Mouse (Mus musculus) stomach, embryonic 14.5 days (tissue): ENCODE measurements around the gene Zfp607a. TPM values are rescaled to one million over a fixed set of nuclear protein-coding genes. Genes with fewer than 3 reads are reported as not detected.

ENCODE experiments used
- ATAC-seq: fragments of 200-750 bp; cut with Nextera tagmentation; 2 replicates; pipeline ENCODE4 v1.8.0; 2017; ENCODE audit warnings: low read depth, moderate TSS enrichment; ENCODE audit not compliant: insufficient number of reproducible peaks, insufficient read depth, low FRiP score
- H3K27ac ChIP-seq: fragments of 300-500 bp; sonication (generic); 2 replicates; pipeline ENCODE4 v1.5.1; 2014; ENCODE audit warnings: mild to moderate bottlenecking, low read length, moderate library complexity, mixed read lengths
- H3K27me3 ChIP-seq: fragments of 300-500 bp; sonication (generic); 2 replicates; pipeline ENCODE4 v1.6.1; 2014; ENCODE audit warnings: low read length, control low read depth, mixed read lengths; ENCODE audit not compliant: control insufficient read depth, insufficient read depth
- H3K36me3 ChIP-seq: fragments of 300-500 bp; sonication (generic); 2 replicates; pipeline ENCODE4 v1.6.1; 2014; ENCODE audit warnings: mild to moderate bottlenecking, control low read depth, low read length, moderate library complexity, mixed read lengths; ENCODE audit not compliant: control insufficient read depth, insufficient read depth
- H3K4me1 ChIP-seq: fragments of 300-500 bp; sonication (generic); 2 replicates; pipeline ENCODE4 v1.6.1; 2014; ENCODE audit warnings: low read length, control low read depth, mixed read lengths; ENCODE audit not compliant: control insufficient read depth, insufficient read depth
- H3K4me2 ChIP-seq: fragments of 300-500 bp; sonication (generic); replicated peaks from 2 replicates; pipeline ENCODE4 v1.6.1; 2014; ENCODE audit warnings: low read depth, low read length, control low read depth
- H3K4me3 ChIP-seq: fragments of 300-500 bp; sonication (generic); 2 replicates; pipeline ENCODE4 v1.5.1; 2014; ENCODE audit warnings: low read depth, low read length, control low read depth
- H3K9ac ChIP-seq: fragments of 300-500 bp; sonication (generic); replicated peaks from 2 replicates; pipeline ENCODE4 v1.6.1; 2014; ENCODE audit warnings: low read depth, mild to moderate bottlenecking, control low read depth, low read length, moderate library complexity, mixed read lengths
- H3K9me3 ChIP-seq: fragments of 300-500 bp; sonication (generic); 2 replicates; pipeline ENCODE4 v1.6.1; 2016; ENCODE audit warnings: low read depth, low read length, control low read depth; ENCODE audit not compliant: control insufficient read depth
- WGBS: fragments of 180-500 bp; shearing (Covaris S2); extraction: QIAGEN DNeasy Blood & Tissue Kit; methylation state at CpG from one replicate; pipeline ENCODE4 v1.1.7; 2014; 5-methylcytosine and 5-hydroxymethylcytosine counted together
- polyA plus RNA-seq: library from polyadenylated mRNA; unstranded; fragments of >200 nt; fragmentation: Nextera tagmentation; extraction: Ambion mirVana; gene quantifications from 2 replicates; pipeline ENCODE4 v1.2.1, GENCODE M21; 2014

The Zfp607a gene
- polyA plus RNA-seq, 1 experiment from 2014 or later: 6.0 TPM

- Histone ChIP-seq H3K27me3 (no peaks in the 10 kb centered on the region), H3K4me2 (peak within 1 kb of the TSS; percentile 68), H3K36me3 (peaks cover 5% of the 10 kb centered on the region), H3K9me3 (no peaks in the 10 kb centered on the region), H3K4me3 (peak within 1 kb of the TSS; percentile 43), H3K9ac (peak within 1 kb of the TSS; percentile 74), H3K27ac (0 out of 2 replicates have a peak within 1 kb of the TSS, but pooled peaks have one; percentile 12), H3K4me1 (peaks cover 9% of the 10 kb centered on the region; the same call in 1 of the 2 replicates)
- 3% methylated on average over 40 of the region's 40 CpGs for WGBS
- peak; percentile 85 for ATAC-seq
Measured at GRCm38 (mm10) chr7:27928818-27929695, 71.7 kb downstream of the Zfp607a start, which contains the start of gene Zfp974. Gene Zfp974, minus strand, starts transcription at chr7:27929460.

Other genes with a start within 250 kb of the Zfp607a start
- gene Ttc9b, start 203.6 kb upstream of the Zfp607a start, polyA plus RNA-seq: 2.6 and 3.7 TPM in 2 replicates
- 4.5 and 9.2 TPM in 2 replicates for gene Map3k10, start 182.9 kb upstream of the Zfp607a start, polyA plus RNA-seq
- gene Zfp607b, start 168.2 kb upstream of the Zfp607a start, polyA plus RNA-seq: 2.9 and 3.3 TPM in 2 replicates
- gene Zfp60, start 126.1 kb upstream of the Zfp607a start, polyA plus RNA-seq: 36.9 and 37.2 TPM in 2 replicates
- 2.2 and 2.5 TPM in 2 replicates for gene Zfp626, start 50.3 kb upstream of the Zfp607a start, polyA plus RNA-seq
- 9.5 and 9.6 TPM in 2 replicates for gene Zfp59, start 18.9 kb upstream of the Zfp607a start, polyA plus RNA-seq
- gene Zfp974, start 71.9 kb downstream of the Zfp607a start, polyA plus RNA-seq: 11.1 and 12.9 TPM in 2 replicates
- gene Zfp780b, start 121.6 kb downstream of the Zfp607a start, polyA plus RNA-seq: 22.5 and 25.1 TPM in 2 replicates
- gene Zfp850, start 156.6 kb downstream of the Zfp607a start, polyA plus RNA-seq: 4.6 and 5.0 TPM in 2 replicates
- gene Psmc4, start 192.6 kb downstream of the Zfp607a start, polyA plus RNA-seq: 276 and 283 TPM in 2 replicates
- 14.4 and 19.0 TPM in 2 replicates for gene Fcgbp, start 213.7 kb downstream of the Zfp607a start, polyA plus RNA-seq